Mouse (Mus musculus) forebrain, embryonic 16.5 days (tissue): ENCODE measurements around the gene Olfr891. TPM values are rescaled to one million over a fixed set of nuclear protein-coding genes. Genes with fewer than 3 reads are reported as not detected.
"Not testable (repeated sequence)": the region's sequence is repeated elsewhere in the genome, so short reads cannot be mapped to it uniquely, and the experiment has no call there.

Source experiments
- ATAC-seq: fragments of 200-750 bp; cut with Nextera tagmentation; 2 replicates; pipeline ENCODE4 v1.8.0; 2017; ENCODE audit warnings: mild to moderate bottlenecking, moderate library complexity
- H3K27ac ChIP-seq: fragments of 300-500 bp; sonication (generic); 2 replicates; pipeline ENCODE4 v1.5.1; 2014; ENCODE audit warnings: low read length, control low read depth
- H3K27me3 ChIP-seq: fragments of 300-500 bp; sonication (generic); replicated peaks from 2 replicates; pipeline ENCODE4 v1.6.1; 2014; ENCODE audit warnings: low read length; ENCODE audit not compliant: control insufficient read depth, insufficient read depth
- H3K36me3 ChIP-seq: fragments of 300-500 bp; sonication (generic); 2 replicates; pipeline ENCODE4 v1.6.1; 2014; ENCODE audit not compliant: control insufficient read depth, insufficient read depth
- H3K4me1 ChIP-seq: fragments of 300-500 bp; sonication (generic); replicated peaks from 2 replicates; pipeline ENCODE4 v1.6.1; 2014; ENCODE audit warnings: low read length; ENCODE audit not compliant: control insufficient read depth, insufficient read depth
- H3K4me2 ChIP-seq: fragments of 300-500 bp; sonication (generic); 2 replicates; pipeline ENCODE4 v1.6.1; 2014; ENCODE audit warnings: mild to moderate bottlenecking, low read length, control low read depth
- H3K4me3 ChIP-seq: fragments of 300-500 bp; sonication (generic); replicated peaks from 2 replicates; pipeline ENCODE4 v1.5.1; 2014; ENCODE audit warnings: mild to moderate bottlenecking, low read length, control low read depth
- H3K9ac ChIP-seq: fragments of 300-500 bp; sonication (generic); replicated peaks from 2 replicates; pipeline ENCODE4 v1.6.1; 2014; ENCODE audit warnings: low read depth, low read length, control low read depth
- H3K9me3 ChIP-seq: fragments of 300-500 bp; sonication (generic); 2 replicates; pipeline ENCODE4 v1.6.1; 2016; ENCODE audit warnings: low read length; ENCODE audit not compliant: control insufficient read depth
- WGBS: fragments of 180-500 bp; shearing (Covaris S2); extraction: QIAGEN DNeasy Blood & Tissue Kit; methylation state at CpG from one replicate; pipeline ENCODE4 v1.1.7; 2014; 5-methylcytosine and 5-hydroxymethylcytosine counted together
- polyA plus RNA-seq: library from polyadenylated mRNA; unstranded; fragments of >200 nt; fragmentation: Nextera tagmentation; extraction: Ambion mirVana; gene quantifications from 2 replicates; pipeline ENCODE4 v1.2.1, GENCODE M21; 2015

Olfr891 gene
- polyA plus RNA-seq, result not detected in 2 replicates

DNA sequence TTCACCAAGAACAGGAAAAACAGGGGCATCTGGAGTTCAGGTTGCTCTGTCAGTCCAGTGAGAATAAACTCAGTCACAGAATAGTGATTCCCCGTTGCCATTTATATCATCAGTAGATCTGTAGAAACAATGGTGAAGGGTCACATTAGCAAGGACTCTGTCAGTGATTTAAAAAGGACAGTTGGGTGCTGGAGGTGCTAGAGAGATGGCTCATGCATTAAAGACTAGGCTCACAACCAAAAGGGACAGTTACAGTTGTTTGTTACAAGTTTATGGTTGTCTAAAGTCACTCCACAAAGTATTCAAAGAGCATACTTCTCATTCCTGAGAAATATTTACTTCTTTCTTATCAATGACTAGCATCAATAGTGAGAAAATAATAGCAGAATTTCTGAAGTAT, at the start of gene Olfr891:
Gene Olfr891, minus strand, starts transcription at position 101 of the 400 bp plus-strand sequence.
- Histone ChIP-seq H3K27me3 (no peaks in the 10 kb centered on the region), H3K4me3 (no peak within 1 kb of the TSS), H3K4me2 (no peak within 1 kb of the TSS), H3K9me3 (0 out of 2 replicates have a peak, but pooled peaks cover 3% of the 10 kb centered on the region), H3K4me1 (no peaks in the 10 kb centered on the region), H3K36me3 (no peaks in the 10 kb centered on the region), H3K9ac (no peak within 1 kb of the TSS), H3K27ac (no peak within 1 kb of the TSS)
- ATAC-seq, result no peak
- WGBS, result 82% methylated on average over 1 of the region's 1 CpGs

GRCm38 (mm10) chr9:38217755-38218154, 37.1 kb upstream of the Olfr891 start, which contains the start of gene Olfr894:
TSS of gene Olfr894 (plus strand) at chr9:38218055.
- ATAC-seq, result no peak
- H3K9ac ChIP-seq, result no peak within 1 kb of the TSS
- no peak within 1 kb of the TSS for H3K4me3 ChIP-seq
- H3K36me3 ChIP-seq, result no peaks in the 10 kb centered on the region
- H3K27me3 ChIP-seq, result no peaks in the 10 kb centered on the region
- H3K4me2 ChIP-seq, result no peak within 1 kb of the TSS
- no peaks in the 10 kb centered on the region for H3K9me3 ChIP-seq
- H3K4me1 ChIP-seq, result no peaks in the 10 kb centered on the region
- H3K27ac ChIP-seq, result no peak within 1 kb of the TSS

GRCm38 (mm10) chr9:38208065-38208464, 27.4 kb upstream of the Olfr891 start, which contains the start of gene Olfr893:
TSS of gene Olfr893 (plus strand) at chr9:38208365.
- Histone ChIP-seq H3K4me2 (no peak within 1 kb of the TSS), H3K4me1 (no peaks in the 10 kb centered on the region), H3K27me3 (no peaks in the 10 kb centered on the region), H3K36me3 (no peaks in the 10 kb centered on the region), H3K9me3 (no peaks in the 10 kb centered on the region), H3K27ac (no peak within 1 kb of the TSS), H3K9ac (no peak within 1 kb of the TSS), H3K4me3 (no peak within 1 kb of the TSS)
- 86% methylated on average over 3 of the region's 3 CpGs for WGBS
- ATAC-seq, result no peak

DNA sequence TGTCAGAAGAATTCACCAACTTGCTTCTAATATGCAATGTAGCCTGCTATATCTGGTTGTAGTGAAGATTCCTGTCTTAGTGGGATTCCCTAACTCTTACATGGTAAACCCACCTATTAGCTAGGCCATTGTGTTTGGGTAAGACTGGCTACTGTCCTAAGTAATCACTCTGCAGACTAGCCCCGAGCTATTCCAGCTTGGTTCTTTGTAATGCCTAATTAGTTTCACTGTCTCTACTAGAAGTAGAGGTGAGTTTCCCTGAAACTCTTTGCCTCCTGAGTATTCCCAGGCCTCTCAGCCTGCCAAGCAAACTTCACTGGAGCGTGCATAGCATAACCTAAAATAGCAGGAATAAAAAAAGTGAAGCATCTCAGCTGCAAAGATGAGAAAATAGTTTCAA, 12.3 kb downstream of the Olfr891 start:
- not testable (repeated sequence) for H3K27ac ChIP-seq, H3K36me3 ChIP-seq, H3K9ac ChIP-seq, H3K4me3 ChIP-seq, H3K4me2 ChIP-seq, H3K27me3 ChIP-seq, ATAC-seq, H3K4me1 ChIP-seq, H3K9me3 ChIP-seq
- WGBS, result 52% methylated on average over 2 of the region's 2 CpGs

GRCm38 (mm10) chr9:38142217-38142616, 38.4 kb downstream of the Olfr891 start, which contains the start of gene Olfr890:
TSS of gene Olfr890 (plus strand) at chr9:38142517.
- no peak within 1 kb of the TSS for H3K4me3 ChIP-seq
- no peak for ATAC-seq
- H3K4me1 ChIP-seq, result no peaks in the 10 kb centered on the region

More at GRCm38 (mm10) chr9:38142217-38142616, 38.4 kb downstream of the Olfr891 start, which contains the start of gene Olfr890:
- H3K27me3 ChIP-seq, result no peaks in the 10 kb centered on the region
- H3K9me3 ChIP-seq, result no peaks in the 10 kb centered on the region
- no peak within 1 kb of the TSS for H3K4me2 ChIP-seq
- H3K27ac ChIP-seq, result no peak within 1 kb of the TSS
- no peaks in the 10 kb centered on the region for H3K36me3 ChIP-seq
- H3K9ac ChIP-seq, result no peak within 1 kb of the TSS

Other genes with a start within 250 kb of the Olfr891 start
- not detected in 2 replicates for gene Olfr881, start 189.0 kb downstream of the Olfr891 start, polyA plus RNA-seq
- gene Olfr883, start 155.0 kb downstream of the Olfr891 start, polyA plus RNA-seq, result not detected in 2 replicates
- gene Olfr884, start 134.3 kb downstream of the Olfr891 start, polyA plus RNA-seq, result not detected in 2 replicates
- gene Olfr885, start 119.5 kb downstream of the Olfr891 start, polyA plus RNA-seq, result not detected in 2 replicates
- not detected in 2 replicates for gene Olfr887, start 96.7 kb downstream of the Olfr891 start, polyA plus RNA-seq
- not detected in 2 replicates for gene Olfr888, start 72.7 kb downstream of the Olfr891 start, polyA plus RNA-seq
- 0.05 TPM in 1 of 2 replicates, not detected in the other for gene Olfr889, start 65.6 kb downstream of the Olfr891 start, polyA plus RNA-seq
- gene Olfr890, start 38.3 kb downstream of the Olfr891 start, polyA plus RNA-seq, result not detected in 2 replicates
- not detected in 2 replicates for gene Olfr893, start 27.5 kb upstream of the Olfr891 start, polyA plus RNA-seq
- not detected in 2 replicates for gene Olfr894, start 37.2 kb upstream of the Olfr891 start, polyA plus RNA-seq
- gene Olfr143, start 72.0 kb upstream of the Olfr891 start, polyA plus RNA-seq, result not detected in 2 replicates
- not detected in 2 replicates for gene Olfr895, start 87.0 kb upstream of the Olfr891 start, polyA plus RNA-seq
- gene Olfr896-ps1, start 110.3 kb upstream of the Olfr891 start, polyA plus RNA-seq, result not detected in 2 replicates
- gene Olfr25, start 148.2 kb upstream of the Olfr891 start, polyA plus RNA-seq, result not detected in 2 replicates
- not detected in 2 replicates for gene Olfr898, start 167.6 kb upstream of the Olfr891 start, polyA plus RNA-seq
- gene Olfr250, start 186.1 kb upstream of the Olfr891 start, polyA plus RNA-seq, result not detected in 2 replicates
- not detected in 2 replicates for gene Olfr251, start 196.3 kb upstream of the Olfr891 start, polyA plus RNA-seq
- not detected in 2 replicates for gene Olfr147, start 220.9 kb upstream of the Olfr891 start, polyA plus RNA-seq
- not detected in 2 replicates for gene Olfr901, start 248.6 kb upstream of the Olfr891 start, polyA plus RNA-seq